Mouse (Mus musculus) cerebellum, adult 9-10 months (tissue): Measurements from ENCODE around the gene Gnptab.
A peak's percentile ranks its signal among the peaks of the same experiment; 100 is the strongest.
"Not testable (repeated sequence)": the region's sequence is repeated elsewhere in the genome, so short reads cannot be mapped to it uniquely, and the experiment has no call there.

Experiments
- DNase-seq: peaks from one replicate; pipeline ENCODE4 v3.0.0; 2022

Gene Gnptab

DNA sequence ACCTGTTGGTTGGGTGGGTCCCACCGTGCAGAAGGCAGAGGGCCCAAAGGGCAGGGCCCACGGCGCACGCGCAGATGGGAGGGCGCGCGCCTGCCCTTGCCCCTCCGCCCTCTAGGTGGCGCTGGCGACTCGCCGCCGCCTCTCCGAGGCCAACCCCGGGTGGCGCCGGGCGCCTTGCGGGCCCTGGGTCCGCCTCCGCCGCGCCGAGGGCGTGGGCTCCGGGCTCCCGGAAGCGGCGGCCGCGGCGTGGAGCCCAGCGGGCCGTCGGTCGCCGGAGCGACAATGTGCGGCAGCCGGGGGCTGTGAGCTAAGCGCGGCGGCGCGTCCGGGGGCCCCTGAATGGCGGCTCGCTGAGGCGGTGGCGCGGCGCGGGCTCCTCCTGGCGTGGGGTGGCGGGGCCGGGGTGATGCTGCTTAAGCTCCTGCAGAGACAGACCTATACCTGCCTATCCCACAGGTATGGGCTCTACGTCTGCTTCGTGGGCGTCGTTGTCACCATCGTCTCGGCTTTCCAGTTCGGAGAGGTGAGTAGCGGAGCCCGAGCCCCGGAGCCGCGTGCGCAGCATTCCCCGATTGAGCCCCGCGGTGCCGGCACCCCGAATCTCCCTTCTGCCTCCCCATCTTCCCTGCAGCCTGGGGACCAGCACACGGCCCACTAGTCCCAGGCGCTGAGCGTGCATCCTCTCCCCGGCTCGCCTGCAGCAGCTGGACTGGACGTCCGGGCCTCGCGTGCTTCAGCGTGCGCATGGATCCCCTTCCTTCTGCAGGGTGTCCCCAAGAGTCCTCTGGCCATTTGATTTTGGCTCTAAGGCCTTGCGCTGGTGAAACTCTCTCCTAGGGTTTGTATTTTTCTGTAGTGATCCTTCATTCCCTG, at the start of gene Gnptab, which contains the start of gene Dram1:
TSS of gene Gnptab (plus strand) at position 120 of the 873 bp plus-strand sequence.
TSS of gene Dram1 (minus strand) at position 68 of the 873 bp plus-strand sequence.
- peak; percentile 88 for DNase-seq

DNA sequence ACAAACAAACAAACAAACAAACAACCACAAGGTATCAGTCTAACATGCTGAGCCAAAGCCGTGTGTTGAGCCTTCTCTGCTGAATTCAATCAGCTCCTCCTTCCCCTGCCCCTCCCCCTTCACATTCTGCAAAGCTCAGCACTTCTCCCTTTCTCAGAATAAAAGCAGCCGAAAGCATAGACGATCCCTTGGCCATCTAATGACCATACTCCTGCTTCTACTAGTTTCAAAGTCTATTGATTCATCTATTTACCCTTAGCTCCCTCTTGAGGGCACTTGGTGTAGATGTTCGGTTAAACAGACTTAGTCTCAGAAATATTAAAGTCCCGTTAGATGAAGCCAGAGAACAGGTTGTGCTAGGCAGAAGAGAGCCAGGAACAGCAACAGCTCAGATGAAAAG, 48.2 kb upstream of the Gnptab start:
- DNase-seq, result peak; percentile 3

DNA sequence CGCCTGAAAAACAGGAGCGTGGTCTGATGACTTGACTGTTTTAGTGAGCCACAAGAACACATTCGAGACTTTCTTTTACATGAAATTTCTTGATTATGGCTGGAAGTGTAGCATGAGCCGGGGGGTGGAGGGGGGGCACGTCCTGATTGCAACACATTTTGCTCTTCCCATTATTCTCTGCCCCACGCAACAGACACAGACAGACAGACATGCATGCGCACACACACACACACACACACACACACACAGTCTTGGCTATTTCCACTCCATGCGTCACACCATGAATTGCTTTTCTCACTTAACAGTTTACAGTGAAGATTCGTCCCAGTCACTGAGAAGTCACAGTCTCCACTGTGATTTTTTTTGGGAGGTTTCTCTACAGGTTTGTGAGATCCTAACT, 38.3 kb upstream of the Gnptab start:
- no peak for DNase-seq

DNA sequence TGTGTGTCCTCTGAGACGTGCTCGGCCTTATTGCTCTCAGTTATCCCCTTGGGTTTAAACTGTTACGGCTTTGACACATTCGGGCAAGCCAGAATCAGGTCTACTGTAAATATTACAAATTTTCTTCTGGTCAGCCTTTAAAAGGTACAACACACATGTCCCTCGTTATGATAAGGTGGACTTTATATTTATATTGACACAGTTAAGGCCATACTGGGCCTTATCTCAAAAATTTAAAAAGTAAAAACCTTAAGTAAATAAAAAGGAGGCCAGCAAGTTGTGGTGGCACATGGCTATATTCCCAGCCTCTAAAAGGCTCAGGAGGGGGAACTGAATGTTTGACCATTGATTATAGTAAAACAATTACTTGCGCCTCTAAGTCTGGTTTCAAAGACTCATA, 37.6 kb upstream of the Gnptab start:
- DNase-seq, result no peak

DNA sequence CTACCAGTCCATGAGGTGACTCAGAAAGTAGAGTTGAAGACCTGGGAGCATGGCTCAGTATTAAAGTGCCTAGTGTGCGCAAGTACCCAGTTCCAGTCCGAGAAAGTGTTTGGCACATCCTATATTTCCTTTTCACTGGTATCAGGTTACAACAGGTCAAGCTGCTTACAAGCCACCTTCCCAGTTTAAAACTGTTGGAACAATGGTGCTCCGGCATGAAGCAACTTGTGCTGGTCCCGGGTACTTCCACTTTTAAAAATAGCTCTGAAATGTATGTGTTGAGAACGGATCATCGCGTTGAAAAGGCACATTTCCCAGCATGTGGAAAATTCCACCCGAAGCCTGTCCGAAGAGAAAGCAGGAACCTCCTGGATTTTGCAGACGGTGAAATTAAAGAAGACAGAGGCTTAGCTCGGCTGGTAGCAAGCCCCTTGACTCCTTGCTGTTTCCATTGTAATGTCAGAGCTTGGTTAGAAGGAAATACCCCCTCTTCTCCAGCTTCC, 33.0 kb upstream of the Gnptab start:
- no peak for DNase-seq

DNA sequence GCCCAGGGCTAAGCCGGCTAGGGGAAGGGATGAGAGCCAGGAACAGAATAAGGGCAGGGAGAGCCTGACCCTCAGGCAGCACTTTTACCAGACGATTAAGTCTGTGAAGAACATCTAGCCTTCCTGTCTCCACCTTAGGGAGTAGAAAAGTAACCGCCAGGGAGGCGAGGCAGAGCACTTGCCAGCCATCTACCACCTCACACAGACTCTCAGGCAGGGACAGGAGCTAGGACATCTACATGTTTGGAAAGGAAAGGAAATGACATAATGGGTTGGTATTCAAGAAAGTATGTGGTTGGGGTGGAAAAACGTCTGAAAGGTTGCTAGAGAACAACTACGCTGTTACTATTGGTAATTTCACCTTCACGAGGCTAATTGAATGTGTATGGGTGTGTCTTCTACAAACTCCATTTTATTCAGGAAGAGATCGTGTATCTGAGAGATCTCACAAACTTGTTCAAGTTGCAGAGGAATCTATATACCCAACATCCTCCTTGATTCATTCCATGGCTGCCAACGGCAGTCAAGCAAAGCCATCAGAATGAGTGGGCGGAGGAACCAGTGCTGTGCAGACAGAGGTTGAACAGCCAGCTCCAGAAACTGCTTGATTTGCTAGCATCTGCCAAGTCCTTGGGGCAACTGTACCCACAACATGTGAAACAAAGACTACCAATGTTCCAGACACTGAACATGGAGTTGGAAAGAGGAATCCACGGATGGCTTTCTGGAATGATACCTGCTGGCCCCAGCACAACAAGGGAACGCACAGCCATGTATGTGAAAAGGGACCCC, 32.3 kb upstream of the Gnptab start:
- no peak for DNase-seq

DNA sequence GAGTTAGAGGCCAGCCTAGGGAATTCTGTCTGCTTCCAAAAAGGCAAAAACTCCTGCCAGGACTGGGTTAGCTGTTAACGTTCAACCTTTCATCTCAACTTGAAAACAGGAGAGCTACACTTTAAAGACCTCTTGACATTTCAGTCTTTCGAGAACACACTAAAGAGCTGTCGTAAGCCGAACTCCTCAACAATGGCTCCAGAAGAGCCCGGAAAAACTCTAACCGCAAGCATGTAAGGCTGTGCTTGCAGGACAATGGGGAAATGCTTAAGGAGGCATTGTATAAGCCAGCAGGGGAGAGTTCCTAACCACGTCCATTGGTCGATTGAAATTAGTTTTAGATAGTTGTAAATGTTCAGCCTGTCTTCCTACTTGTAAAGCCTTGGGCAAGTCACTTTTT, 29.1 kb upstream of the Gnptab start:
- no peak for DNase-seq

DNA sequence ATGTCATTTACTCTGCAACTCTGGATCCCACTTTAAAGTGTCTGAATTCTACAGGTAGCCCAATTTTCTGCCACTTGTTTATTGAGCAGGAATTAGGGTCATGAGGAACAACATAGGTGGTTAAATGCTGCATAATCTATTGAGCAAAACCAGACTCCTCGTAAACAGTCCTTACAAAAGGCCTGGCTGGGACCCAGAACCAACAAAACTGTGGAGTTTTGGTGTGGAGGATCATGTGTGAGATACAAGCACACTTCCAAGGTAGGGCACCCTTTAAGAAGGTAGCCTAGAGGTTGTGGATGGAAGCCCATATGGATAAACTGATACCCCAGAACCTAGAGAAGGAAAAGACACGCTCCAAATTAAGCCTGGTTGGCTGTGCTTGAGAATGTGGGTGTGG, 28.2 kb upstream of the Gnptab start:
- no peak for DNase-seq

DNA sequence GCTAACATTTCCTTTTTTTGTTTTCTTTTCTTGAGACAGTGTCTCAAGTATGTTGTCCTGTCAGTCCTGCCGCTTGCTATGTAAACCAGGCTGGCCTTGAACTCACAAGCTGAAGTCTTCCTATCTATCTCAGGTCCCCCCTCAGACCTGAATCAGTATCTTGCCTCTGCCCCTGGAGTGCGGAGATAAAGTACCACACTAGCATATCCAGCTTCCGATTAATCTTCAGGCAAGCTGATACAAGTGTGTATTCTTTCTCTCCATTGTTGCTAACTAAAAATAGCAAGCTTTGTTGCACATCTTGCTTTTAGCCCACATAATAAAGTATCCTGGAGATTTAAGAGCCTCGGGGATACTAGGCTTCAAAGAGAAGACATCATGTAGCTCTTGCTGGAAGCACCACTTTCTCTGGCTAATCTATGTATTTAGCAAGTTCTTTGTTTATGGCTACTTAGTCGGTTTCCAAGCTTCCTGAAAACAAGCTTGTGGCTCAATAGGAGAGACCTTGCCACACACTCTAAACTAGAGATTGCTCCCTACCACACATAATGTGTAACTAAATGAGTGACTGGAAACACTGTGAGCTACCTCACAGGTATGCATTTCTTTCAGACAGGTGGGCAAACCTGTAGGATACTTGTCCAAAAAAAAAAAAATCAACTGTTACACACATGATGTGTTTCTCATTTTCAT, 27.4 kb upstream of the Gnptab start:
- DNase-seq, result no peak

DNA sequence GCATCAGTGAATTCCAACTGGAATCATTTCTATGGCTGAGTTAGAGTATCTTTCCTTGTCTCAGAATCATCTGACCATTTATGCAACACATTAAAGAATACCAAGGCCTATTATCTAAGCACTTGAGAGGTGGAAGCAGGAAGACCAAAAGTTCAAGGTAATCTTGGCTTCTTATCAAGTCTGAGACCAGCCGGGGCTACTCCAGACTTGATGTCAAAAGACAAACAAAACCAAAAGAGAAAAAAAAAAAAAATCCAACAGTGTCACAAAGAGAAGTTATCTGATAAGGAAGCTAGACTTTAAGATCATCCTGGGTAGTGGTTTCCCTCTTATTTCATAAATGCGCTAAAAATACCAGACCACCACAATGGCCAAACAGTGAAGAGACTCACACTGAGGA, 26.4 kb upstream of the Gnptab start:
- DNase-seq, result no peak

DNA sequence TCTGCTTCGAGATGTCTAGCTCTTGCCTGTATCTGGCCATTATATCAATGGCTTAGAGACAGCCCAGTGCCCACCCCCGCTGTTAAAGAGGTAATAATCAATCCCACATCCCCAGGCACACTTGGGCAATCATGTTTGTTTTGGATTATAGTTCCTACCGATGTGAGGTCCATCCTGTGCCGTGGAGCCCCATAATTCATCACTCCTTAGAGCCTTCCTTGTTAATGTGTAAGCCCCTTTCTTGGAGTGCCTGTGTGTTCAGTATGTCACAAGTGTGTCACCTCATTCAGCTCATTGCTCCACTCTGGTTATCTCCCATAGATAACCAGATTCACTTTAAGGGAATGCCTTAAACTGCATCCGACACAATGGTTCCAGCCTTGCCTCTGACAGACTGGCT, 24.3 kb upstream of the Gnptab start:
- no peak for DNase-seq

DNA sequence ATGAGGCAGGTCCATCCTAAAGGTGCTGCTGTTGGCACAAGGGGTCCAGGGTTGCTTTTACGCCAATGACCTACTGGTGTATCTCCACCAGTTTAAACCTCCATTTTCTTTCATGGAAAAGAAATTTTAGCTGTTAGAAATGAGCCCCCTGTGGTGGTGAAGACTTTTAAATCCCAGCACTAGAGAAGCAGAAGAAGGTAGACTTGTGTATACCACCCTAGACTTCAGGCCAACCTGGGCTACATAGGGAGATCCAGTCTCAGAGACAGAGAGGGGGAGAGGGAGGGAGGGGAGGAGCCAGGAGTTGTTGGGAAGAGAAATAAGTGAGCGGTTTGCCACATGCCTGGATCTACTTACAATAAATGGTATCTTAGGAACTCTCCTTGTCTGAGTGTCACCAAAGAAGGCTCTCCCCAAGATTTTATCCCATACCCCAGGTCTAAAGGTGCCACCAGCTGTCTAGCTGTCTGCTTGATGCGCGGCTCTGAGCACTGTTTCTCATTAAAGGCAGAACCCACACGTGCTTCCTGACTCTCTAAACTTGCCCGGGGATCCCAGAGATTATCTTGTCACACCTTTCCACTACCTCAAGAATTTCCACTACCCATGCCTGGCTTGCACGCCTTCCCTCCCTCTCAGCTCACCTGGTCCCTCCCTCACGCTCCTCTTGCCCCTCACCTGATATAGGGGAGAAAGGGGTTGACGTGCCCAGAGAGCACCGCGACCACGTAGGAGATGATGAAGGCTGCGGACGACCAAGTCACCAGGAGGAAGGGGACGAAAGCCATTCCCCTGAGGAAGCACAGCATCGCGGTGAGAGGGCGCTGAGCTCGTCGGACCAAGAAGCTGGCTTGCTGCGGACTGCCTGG, 22.6 kb upstream of the Gnptab start:
- DNase-seq, result no peak

DNA sequence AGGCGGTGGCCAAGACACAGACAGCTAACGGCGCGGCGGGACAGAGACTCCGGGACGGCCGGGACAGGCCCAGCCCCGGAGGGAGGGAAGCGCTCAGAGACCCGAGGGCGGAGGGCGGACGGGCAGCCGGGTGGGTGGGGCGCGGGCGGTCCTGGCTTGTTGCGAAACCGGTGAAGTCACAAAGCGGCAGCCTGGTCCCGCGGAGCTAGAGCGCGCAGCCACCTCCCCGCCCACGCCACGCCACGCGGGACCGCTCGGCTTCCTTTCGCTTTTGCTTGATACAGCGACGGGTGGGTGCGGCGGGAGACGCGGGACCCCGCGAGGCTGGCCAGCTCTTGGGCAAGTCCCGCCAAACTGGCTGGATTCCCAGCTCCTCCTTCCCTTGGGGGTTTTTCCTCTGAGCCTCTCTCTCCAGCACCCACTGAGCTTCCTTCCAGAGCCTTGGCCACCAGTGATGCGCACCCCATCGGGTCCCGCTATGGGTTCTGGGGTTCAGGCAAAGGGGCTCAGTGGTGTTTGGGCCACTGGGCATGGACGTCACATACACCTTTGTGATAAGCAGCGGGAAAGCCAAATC, 21.9 kb upstream of the Gnptab start:
- no peak for DNase-seq

DNA sequence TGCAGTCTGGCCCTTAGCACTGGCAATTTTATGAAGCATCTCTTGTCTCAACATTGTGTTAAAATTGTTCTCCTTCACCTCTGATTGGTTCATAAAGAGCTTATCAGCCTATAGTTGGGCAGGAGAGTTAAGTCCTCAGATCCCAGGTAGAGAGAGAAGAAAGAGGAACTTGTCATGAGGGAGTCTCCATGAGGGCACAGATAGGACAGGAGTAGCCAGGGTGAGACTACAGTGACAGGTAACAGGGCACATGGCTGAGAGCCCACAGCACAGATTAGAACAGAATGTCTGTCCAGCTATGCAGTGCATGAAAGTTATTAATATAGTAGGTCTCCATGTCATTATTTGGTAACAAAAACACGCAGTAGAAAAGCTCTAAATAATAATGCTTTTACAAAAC, 16.7 kb upstream of the Gnptab start:
- DNase-seq, result no peak

DNA sequence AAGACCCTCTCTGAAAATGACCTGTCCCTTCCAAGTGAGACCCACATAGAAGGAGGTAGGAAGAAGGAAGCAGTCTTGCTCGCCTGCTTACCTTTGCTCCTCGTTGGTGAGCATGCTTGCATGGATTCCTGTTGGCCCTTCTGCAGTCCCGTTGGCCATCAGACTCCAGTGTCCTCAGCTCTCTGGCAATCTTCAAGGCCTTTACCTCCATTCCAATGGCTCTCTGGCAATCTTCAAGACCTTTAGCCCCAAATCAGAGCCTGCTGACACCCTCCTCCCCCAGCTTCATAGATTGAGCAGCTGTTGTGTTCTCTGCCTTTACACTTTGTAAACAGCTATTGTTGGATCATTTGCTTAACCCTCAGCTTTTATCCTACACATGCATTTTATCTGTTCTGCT, 14.7 kb upstream of the Gnptab start:
- DNase-seq, result no peak

DNA sequence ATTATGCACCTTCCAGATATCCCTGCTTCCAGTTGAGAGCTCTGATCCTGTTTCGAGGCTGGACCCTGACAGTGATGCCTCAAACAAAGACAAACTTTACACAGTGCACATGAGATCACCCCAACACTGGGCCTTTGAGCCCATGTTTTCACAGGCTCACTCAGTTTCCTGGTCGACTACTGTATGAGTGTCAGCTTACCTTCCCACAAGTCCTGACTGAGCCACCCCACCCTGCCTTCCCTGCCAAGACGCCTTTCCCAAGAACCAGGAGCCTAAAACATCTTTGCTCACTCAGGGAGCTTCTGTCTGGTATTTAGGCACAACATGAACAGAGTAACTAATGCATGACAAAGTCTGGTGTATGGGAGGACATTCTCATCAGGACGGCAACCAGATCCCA, 9.7 kb upstream of the Gnptab start:
- no peak for DNase-seq

DNA sequence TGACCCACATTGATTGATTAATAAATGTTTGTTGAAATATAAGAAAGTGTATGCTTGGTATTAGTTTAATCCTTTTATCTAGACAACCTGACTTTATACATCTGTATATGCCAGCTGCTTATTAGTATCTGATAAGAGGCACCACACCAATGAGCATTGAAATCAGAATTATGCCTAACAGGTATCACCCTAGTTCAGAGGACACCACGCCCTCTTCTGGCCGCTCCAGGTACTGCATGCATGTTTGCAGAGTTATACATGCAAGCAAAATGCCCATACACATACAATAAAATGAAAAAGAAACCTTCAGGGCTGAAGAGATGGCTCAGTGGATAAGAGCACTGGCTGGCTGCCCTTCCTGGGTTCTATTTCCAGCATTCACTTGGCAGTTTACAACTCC, 7.1 kb upstream of the Gnptab start:
- DNase-seq, result no peak

DNA sequence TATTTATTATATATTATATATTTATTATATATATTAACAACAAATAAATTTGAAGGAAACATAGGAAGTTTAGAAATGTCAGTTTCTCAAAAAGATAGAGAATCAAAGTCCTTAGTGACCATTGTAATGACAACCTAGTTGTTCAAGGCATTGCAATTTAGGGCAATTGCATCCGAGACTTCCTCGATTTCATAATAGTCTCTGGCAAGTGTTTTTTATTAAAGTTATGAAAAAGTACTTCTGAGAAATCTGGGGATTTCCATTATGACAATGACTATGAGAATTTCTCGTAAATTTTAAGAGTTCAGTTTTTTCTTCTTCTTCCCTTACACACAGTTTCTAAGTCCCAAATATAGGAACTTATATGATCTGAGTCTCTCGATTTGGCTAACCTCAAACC, 6.5 kb upstream of the Gnptab start:
- DNase-seq, result no peak

DNA sequence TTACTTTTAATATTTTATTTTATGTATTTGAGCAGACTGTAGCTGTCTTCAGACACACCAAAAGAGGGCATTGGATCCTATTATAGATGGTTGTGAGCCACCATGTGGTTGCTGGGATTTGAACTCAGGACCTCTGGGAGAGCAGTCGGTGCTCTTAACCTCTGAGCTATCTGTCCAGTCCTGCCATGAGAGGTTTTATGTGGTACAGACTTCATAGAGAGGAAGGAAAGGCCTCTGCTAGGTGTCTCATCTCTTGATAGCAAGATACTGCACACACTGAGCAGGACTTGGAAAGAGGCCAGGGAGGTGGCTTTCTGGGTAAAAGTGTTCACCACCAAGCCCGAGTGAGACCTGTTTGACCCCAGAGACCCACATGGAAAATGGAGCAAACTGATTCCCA, 6.0 kb upstream of the Gnptab start:
- not testable (repeated sequence) for DNase-seq

DNA sequence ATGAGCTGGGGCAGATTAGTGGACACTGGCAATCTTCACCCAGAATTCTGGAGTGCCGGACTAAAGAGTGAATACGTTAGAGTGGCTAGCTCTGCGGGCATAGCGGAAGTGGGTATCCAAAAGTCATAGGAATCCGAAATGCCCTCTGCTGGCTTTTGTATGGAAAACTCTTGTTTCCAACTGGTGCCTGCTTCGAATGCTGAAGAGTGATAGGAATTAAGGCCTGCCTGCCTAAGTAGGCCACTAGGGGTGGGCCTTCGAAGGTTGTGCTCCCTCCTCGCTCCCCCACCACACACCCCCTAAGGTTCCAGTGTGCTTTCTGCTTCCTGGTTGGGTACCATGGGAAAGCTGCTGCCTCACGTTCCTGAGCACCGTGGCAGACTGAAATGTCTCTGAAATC, 3.9 kb upstream of the Gnptab start:
- DNase-seq, result no peak

DNA sequence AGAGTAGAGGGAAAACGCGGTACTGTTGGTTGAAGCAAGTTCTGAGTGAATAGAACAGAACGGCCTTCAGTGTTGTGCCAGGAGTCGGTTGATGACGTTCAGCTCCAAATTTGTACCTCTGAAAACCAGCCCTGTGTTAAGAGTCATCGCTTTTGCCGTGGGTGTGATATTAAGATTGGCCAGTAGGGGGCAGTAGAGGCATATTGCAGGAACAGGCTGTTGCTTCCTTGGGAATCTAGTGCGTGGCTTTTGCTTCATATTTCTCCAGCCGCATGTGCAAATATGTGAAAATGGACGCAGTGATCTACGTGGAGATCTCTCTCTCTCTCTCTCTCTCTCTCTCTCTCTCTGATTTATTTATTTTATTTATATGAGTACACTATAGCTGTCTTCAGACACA, 2.2 kb upstream of the Gnptab start:
- peak; percentile 96 for DNase-seq

DNA sequence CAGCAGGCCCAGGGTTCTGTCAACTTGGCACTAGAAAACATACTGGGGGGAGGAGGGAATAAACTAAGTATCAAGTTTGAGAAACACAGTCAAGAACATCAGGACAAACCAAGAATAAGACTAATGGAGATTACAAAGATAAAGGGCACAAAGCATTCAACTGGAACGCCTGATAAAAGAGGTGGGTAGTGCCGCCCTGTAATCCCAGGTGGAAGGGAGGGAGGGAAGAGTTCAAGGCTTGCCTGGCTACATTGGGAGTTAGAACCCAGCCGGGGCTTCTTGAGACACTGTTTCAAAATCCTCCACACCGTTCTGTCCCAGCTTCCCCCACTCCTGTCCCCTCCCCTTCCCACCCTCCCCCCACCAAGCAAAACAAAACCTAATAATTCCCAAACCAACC, 1.3 kb upstream of the Gnptab start:
- DNase-seq, result no peak
